Mouse (Mus musculus) kidney, postnatal 0 days (tissue): Measurements from ENCODE around the gene Actn4. TPM values are rescaled to one million over a fixed set of nuclear protein-coding genes. Genes with fewer than 3 reads are reported as not detected.
A peak's percentile ranks its signal among the peaks of the same experiment; 100 is the strongest.
"Not testable (repeated sequence)": the region's sequence is repeated elsewhere in the genome, so short reads cannot be mapped to it uniquely, and the experiment has no call there.

ENCODE experiments used
- ATAC-seq: fragments of 200-750 bp; cut with Nextera tagmentation; replicated peaks from 2 replicates; pipeline ENCODE4 v1.8.0; 2017; ENCODE audit warnings: low read depth, moderate number of reproducible peaks, moderate TSS enrichment, moderate library complexity; ENCODE audit not compliant: low FRiP score
- DNase-seq: peaks from one replicate; pipeline ENCODE4 v3.0.0-alpha.2; 2016; ENCODE audit warnings: low spot score
- H3K27ac ChIP-seq: fragments of 300-500 bp; sonication (generic); 2 replicates; pipeline ENCODE4 v1.5.1; 2014; ENCODE audit warnings: mild to moderate bottlenecking
- H3K27me3 ChIP-seq: fragments of 300-500 bp; sonication (generic); 2 replicates; pipeline ENCODE4 v1.6.1; 2014; ENCODE audit warnings: low read length, mixed read lengths; ENCODE audit not compliant: insufficient read depth
- H3K36me3 ChIP-seq: fragments of 300-500 bp; sonication (generic); 2 replicates; pipeline ENCODE4 v1.6.1; 2014; ENCODE audit warnings: low read length, mixed read lengths; ENCODE audit not compliant: insufficient read depth
- H3K4me1 ChIP-seq: fragments of 300-500 bp; sonication (generic); replicated peaks from 2 replicates; pipeline ENCODE4 v1.6.1; 2014; ENCODE audit warnings: antibody characterized with exemption, low read length, mixed read lengths; ENCODE audit not compliant: insufficient read depth
- H3K4me2 ChIP-seq: fragments of 300-500 bp; sonication (generic); 2 replicates; pipeline ENCODE4 v1.6.1; 2014; ENCODE audit warnings: mild to moderate bottlenecking, low read length, moderate library complexity, mixed read lengths
- H3K4me3 ChIP-seq: fragments of 300-500 bp; sonication (generic); replicated peaks from 2 replicates; pipeline ENCODE4 v1.5.1; 2014; ENCODE audit warnings: low read depth, low read length
- H3K9ac ChIP-seq: fragments of 300-500 bp; sonication (generic); 2 replicates; pipeline ENCODE4 v1.6.1; 2014; ENCODE audit warnings: low read depth, low read length
- H3K9me3 ChIP-seq: fragments of 300-500 bp; sonication (generic); replicated peaks from 2 replicates; pipeline ENCODE4 v1.6.1; 2016; ENCODE audit warnings: low read length, inconsistent platforms, mixed read lengths
- CTCF ChIP-seq: IDR thresholded peaks from 2 replicates; pipeline ENCODE4 v1.5.1; 2016; ENCODE audit warnings: antibody characterized with exemption, low read depth, mild to moderate bottlenecking, moderate library complexity
- WGBS: fragments of 180-500 bp; shearing (Covaris S2); extraction: QIAGEN DNeasy Blood & Tissue Kit; methylation state at CpG from one replicate; pipeline ENCODE4 v1.1.7; 2014; 5-methylcytosine and 5-hydroxymethylcytosine counted together
- polyA plus RNA-seq: library from polyadenylated mRNA; unstranded; fragments of >200 nt; fragmentation: Nextera tagmentation; extraction: Ambion mirVana; gene quantifications from 2 replicates; pipeline ENCODE4 v1.2.1, GENCODE M21; 2015

The Actn4 gene
- polyA plus RNA-seq, 1 experiment from 2014 or later: 255 TPM

- H3K27ac ChIP-seq: no peak overlapping the region
- WGBS: 50% methylated on average over 7 of the region's 7 CpGs
- ATAC-seq: peak; percentile 54
Measured at GRCm38 (mm10) chr7:28893643-28894265, 68.4 kb downstream of the Actn4 start.

GRCm38 (mm10) chr7:28892601-28893000 is 69.5 kb downstream of the Actn4 start:
- H3K27ac ChIP-seq: no peak overlapping the region
- no peaks in the 10 kb centered on the region for H3K9me3 ChIP-seq
- H3K4me3 ChIP-seq: no peak overlapping the region
- no peak overlapping the region for H3K9ac ChIP-seq
- H3K4me2 ChIP-seq: no peak overlapping the region
- ATAC-seq (no peak), DNase-seq (no peak)
- no peaks in the 10 kb centered on the region for H3K27me3 ChIP-seq
- 94% methylated on average over 17 of the region's 17 CpGs for WGBS
- H3K36me3 ChIP-seq: peaks cover 53% of the 10 kb centered on the region
- H3K4me1 ChIP-seq: peaks cover 9% of the 10 kb centered on the region
- no peak for TF ChIP-seq CTCF

More at GRCm38 (mm10) chr7:28893643-28894265, 68.4 kb downstream of the Actn4 start:
- Histone ChIP-seq H3K9me3 (no peaks in the 10 kb centered on the region), H3K36me3 (peaks cover 65% of the 10 kb centered on the region), H3K4me3 (no peak overlapping the region), H3K27me3 (no peaks in the 10 kb centered on the region), H3K9ac (no peak overlapping the region), H3K4me1 (peaks cover 4% of the 10 kb centered on the region), H3K4me2 (no peak overlapping the region)
- peak; percentile 76 for TF ChIP-seq CTCF
- peak; percentile 76 for DNase-seq

- H3K9me3 ChIP-seq: no peaks in the 10 kb centered on the region
- no peak for TF ChIP-seq CTCF
- H3K27ac ChIP-seq: no peak overlapping the region
- peak overlapping the region; percentile 29 for H3K4me3 ChIP-seq
- ATAC-seq (no peak), DNase-seq (no peak)
- H3K4me2 ChIP-seq: peak overlapping the region; percentile 58
- WGBS: 3% methylated on average over 27 of the region's 27 CpGs
- peaks cover 15% of the 10 kb centered on the region for H3K36me3 ChIP-seq
- H3K27me3 ChIP-seq: no peaks in the 10 kb centered on the region; the same call in 1 of the 2 replicates
- H3K9ac ChIP-seq: peak overlapping the region; percentile 9; the same call in 1 of the 2 replicates
- peaks cover 9% of the 10 kb centered on the region for H3K4me1 ChIP-seq
Measured at GRCm38 (mm10) chr7:28888701-28889161, 73.4 kb downstream of the Actn4 start.

- ATAC-seq: no peak
Measured at GRCm38 (mm10) chr7:28886486-28886885, 75.7 kb downstream of the Actn4 start.

GRCm38 (mm10) chr7:28883704-28884103 is 78.4 kb downstream of the Actn4 start:
- not testable (repeated sequence) for H3K27ac ChIP-seq, H3K4me2 ChIP-seq, H3K36me3 ChIP-seq, H3K4me1 ChIP-seq, H3K4me3 ChIP-seq, H3K9me3 ChIP-seq, H3K27me3 ChIP-seq, ATAC-seq, DNase-seq, H3K9ac ChIP-seq
- WGBS: 90% methylated on average over 3 of the region's 4 CpGs

More at GRCm38 (mm10) chr7:28886486-28886885, 75.7 kb downstream of the Actn4 start:
- DNase-seq: no peak
- H3K4me1 ChIP-seq: peaks cover 9% of the 10 kb centered on the region
- no peak overlapping the region for H3K9ac ChIP-seq
- no peaks in the 10 kb centered on the region; the same call in 1 of the 2 replicates for H3K27me3 ChIP-seq
- WGBS: 23% methylated on average over 14 of the region's 14 CpGs
- no peak overlapping the region for H3K4me2 ChIP-seq
- no peak overlapping the region for H3K4me3 ChIP-seq
- no peak for TF ChIP-seq CTCF
- no peaks in the 10 kb centered on the region for H3K9me3 ChIP-seq
- H3K27ac ChIP-seq: no peak overlapping the region
- no peaks in the 10 kb centered on the region for H3K36me3 ChIP-seq

- no peaks in the 10 kb centered on the region; the same call in 1 of the 2 replicates for H3K27me3 ChIP-seq
- ATAC-seq: no peak
- no peaks in the 10 kb centered on the region for H3K36me3 ChIP-seq
- H3K4me1 ChIP-seq: 0 out of 2 replicates have a peak, but pooled peaks cover 5% of the 10 kb centered on the region
- H3K4me2 ChIP-seq: no peak overlapping the region
- no peak overlapping the region for H3K4me3 ChIP-seq
- no peak overlapping the region for H3K27ac ChIP-seq
- 73% methylated on average over 11 of the region's 11 CpGs for WGBS
- no peak overlapping the region for H3K9ac ChIP-seq
- H3K9me3 ChIP-seq: no peaks in the 10 kb centered on the region
- DNase-seq: no peak
- no peak for TF ChIP-seq CTCF
Measured at GRCm38 (mm10) chr7:28883039-28883438, 79.1 kb downstream of the Actn4 start.

GRCm38 (mm10) chr7:28881199-28881598 is 80.9 kb downstream of the Actn4 start, which contains the start of gene Capn12:
Capn12 (plus strand) TSS chr7:28881422.
- Histone ChIP-seq H3K4me2 (no peak within 1 kb of the TSS), H3K9ac (no peak within 1 kb of the TSS), H3K4me3 (no peak within 1 kb of the TSS), H3K4me1 (0 out of 2 replicates have a peak, but pooled peaks cover 5% of the 10 kb centered on the region), H3K27ac (no peak within 1 kb of the TSS), H3K36me3 (no peaks in the 10 kb centered on the region), H3K9me3 (no peaks in the 10 kb centered on the region), H3K27me3 (no peaks in the 10 kb centered on the region)
- TF ChIP-seq CTCF: no peak
- ATAC-seq: no peak
- no peak for DNase-seq
- 34% methylated on average over 9 of the region's 13 CpGs for WGBS
